Mouse (Mus musculus) stomach, postnatal 0 days (tissue): Measurements from ENCODE around the gene Nat9.

Source experiments
- CTCF ChIP-seq: IDR thresholded peaks from 2 replicates; pipeline ENCODE4 v1.5.1; 2016; ENCODE audit warnings: antibody characterized with exemption, low read depth, mild to moderate bottlenecking, moderate library complexity
- EP300 ChIP-seq: optimal IDR thresholded peaks from 2 replicates; pipeline ENCODE3; 2016; ENCODE audit warnings: antibody characterized with exemption

DNA sequence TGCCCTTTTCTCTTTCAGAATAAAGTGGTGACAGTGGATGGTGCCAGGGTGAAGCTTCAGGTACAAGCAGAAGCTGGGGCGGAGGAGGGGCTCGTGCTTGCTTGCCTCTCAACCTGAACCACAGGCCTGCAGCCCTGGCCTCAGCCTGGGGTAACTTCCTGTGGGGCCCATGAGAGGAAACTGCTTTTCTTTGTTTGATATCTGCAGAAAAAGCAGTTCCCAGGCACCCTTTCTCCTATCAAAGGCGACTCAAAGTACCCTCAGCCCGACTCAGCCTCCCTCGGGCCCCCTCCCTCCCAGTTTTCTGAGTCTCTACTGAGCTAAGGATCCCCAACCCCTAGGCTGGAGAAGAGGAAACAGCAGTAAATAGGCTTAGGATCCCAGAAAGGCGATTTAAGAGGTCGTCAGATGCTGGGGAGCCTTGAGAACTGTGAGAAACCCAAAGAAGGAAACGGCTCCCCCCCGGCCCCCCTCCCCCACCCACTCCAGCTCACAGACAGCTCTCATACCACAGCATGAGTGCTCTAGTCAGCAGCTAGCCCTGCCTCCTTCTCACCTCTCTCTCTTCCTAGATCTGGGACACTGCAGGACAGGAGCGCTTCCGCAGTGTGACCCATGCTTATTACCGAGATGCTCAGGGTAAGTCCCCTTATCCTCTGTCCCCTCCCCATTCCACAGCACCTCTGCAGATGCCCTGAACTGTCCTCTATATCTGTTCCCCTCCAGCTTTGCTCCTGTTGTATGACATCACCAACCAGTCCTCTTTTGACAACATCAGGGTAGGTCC, 29.5 kb downstream of the Nat9 start:
- TF ChIP-seq EP300 (no peak), CTCF (no peak)
